Mouse (Mus musculus): Measurements from ENCODE around the gene Lrrc20. TPM values are rescaled to one million over a fixed set of nuclear protein-coding genes. Genes with fewer than 3 reads are reported as not detected.

Gene Lrrc20
- polyA plus RNA-seq, 1 experiment from 2014 or later: 11.7 TPM

GRCm38 (mm10) chr10:61627195-61627937, 151.8 kb downstream of the Lrrc20 start:
- no peak overlapping the region for H3K27ac ChIP-seq
- peaks cover 43% of the 10 kb centered on the region for H3K27me3 ChIP-seq
- no peaks in the 10 kb centered on the region for H3K9me3 ChIP-seq
- ATAC-seq (ENCODE audit: low FRiP score, low read depth): no peak
- no peak overlapping the region for H3K9ac ChIP-seq
- H3K4me2 ChIP-seq (replicated peaks): no peak overlapping the region
- WGBS: 47% methylated on average over 15 of the region's 15 CpGs
- H3K4me1 ChIP-seq: peaks cover 15% of the 10 kb centered on the region
- H3K4me3 ChIP-seq: no peak overlapping the region
- H3K36me3 ChIP-seq: no peaks in the 10 kb centered on the region

GRCm38 (mm10) chr10:61627938-61628250, 152.3 kb downstream of the Lrrc20 start:
- Histone ChIP-seq H3K27ac (no peak overlapping the region), H3K4me1 (peaks cover 15% of the 10 kb centered on the region), H3K9ac (no peak overlapping the region), H3K36me3 (no peaks in the 10 kb centered on the region), H3K4me2 (replicated peaks) (no peak overlapping the region), H3K27me3 (peaks cover 43% of the 10 kb centered on the region), H3K9me3 (no peaks in the 10 kb centered on the region), H3K4me3 (no peak overlapping the region)
- ATAC-seq (ENCODE audit: low FRiP score, low read depth): no peak
- 64% methylated on average over 4 of the region's 4 CpGs for WGBS

Other genes with a start within 250 kb of the Lrrc20 start
- 2.1 and 2.8 TPM in 2 replicates for gene Adamts14, start 202.4 kb upstream of the Lrrc20 start, polyA plus RNA-seq (2015; fragmentation: Nextera tagmentation; extraction: Ambion mirVana)
- 0.05 TPM in 1 of 2 replicates, not detected in the other for gene Prf1, start 178.0 kb upstream of the Lrrc20 start, polyA plus RNA-seq (2015; fragmentation: Nextera tagmentation; extraction: Ambion mirVana)
- gene Pald1, start 92.3 kb upstream of the Lrrc20 start, polyA plus RNA-seq (2015; fragmentation: Nextera tagmentation; extraction: Ambion mirVana): 20.2 and 24.1 TPM in 2 replicates
- gene Nodal, start 57.8 kb upstream of the Lrrc20 start, polyA plus RNA-seq (2015; fragmentation: Nextera tagmentation; extraction: Ambion mirVana): 0.19 and 0.20 TPM in 2 replicates
- 70.6 and 72.2 TPM in 2 replicates for gene Eif4ebp2, start 23.1 kb upstream of the Lrrc20 start, polyA plus RNA-seq (2015; fragmentation: Nextera tagmentation; extraction: Ambion mirVana)
- gene Npffr1, start 119.7 kb downstream of the Lrrc20 start, polyA plus RNA-seq (2015; fragmentation: Nextera tagmentation; extraction: Ambion mirVana): 0.05 and 0.11 TPM in 2 replicates
- gene Ppa1, start 172.8 kb downstream of the Lrrc20 start, polyA plus RNA-seq (2015; fragmentation: Nextera tagmentation; extraction: Ambion mirVana): 208 and 209 TPM in 2 replicates
- gene Sar1a, start 204.5 kb downstream of the Lrrc20 start, polyA plus RNA-seq (2015; fragmentation: Nextera tagmentation; extraction: Ambion mirVana): 291 and 292 TPM in 2 replicates
- 29.1 and 30.9 TPM in 2 replicates for gene Tysnd1, start 219.7 kb downstream of the Lrrc20 start, polyA plus RNA-seq (2015; fragmentation: Nextera tagmentation; extraction: Ambion mirVana)
- gene Aifm2, start 239.5 kb downstream of the Lrrc20 start, polyA plus RNA-seq (2015; fragmentation: Nextera tagmentation; extraction: Ambion mirVana): 15.1 and 15.9 TPM in 2 replicates